Mouse (Mus musculus): Measurements from ENCODE around the gene Jak1. TPM values are rescaled to one million over a fixed set of nuclear protein-coding genes. Genes with fewer than 3 reads are reported as not detected.
A peak's percentile ranks its signal among the peaks of the same experiment; 100 is the strongest.

The Jak1 gene
- polyA plus RNA-seq, 1 experiment: 55.1 TPM

- Histone ChIP-seq H3K4me1 (ENCODE audit: control insufficient read depth, insufficient read depth, low read length) (peaks cover 18% of the 10 kb centered on the region), H3K4me3 (replicated peaks; ENCODE audit: extremely low read depth, low read depth, low read length) (no peak overlapping the region)
- DNase-seq: no peak
- 73% methylated on average over 10 of the region's 10 CpGs for WGBS
- TF ChIP-seq CTCF (IDR thresholded peaks at IDR 0.05; ENCODE audit: insufficient read depth, low read length): no peak
- TF ChIP-seq POLR2A (IDR thresholded peaks at IDR 0.05; ENCODE audit: borderline replicate concordance, extremely low read depth, low read depth, low read length): no peak
Measured at GRCm38 (mm10) chr4:101202626-101203025, 62.5 kb downstream of the Jak1 start.

GRCm38 (mm10) chr4:101199433-101200081 lies 65.5 kb downstream of the Jak1 start:
- WGBS: 88% methylated on average over 8 of the region's 8 CpGs
- TF ChIP-seq POLR2A (IDR thresholded peaks at IDR 0.05; ENCODE audit: borderline replicate concordance, extremely low read depth, low read depth, low read length): no peak
- TF ChIP-seq CTCF (IDR thresholded peaks at IDR 0.05; ENCODE audit: insufficient read depth, low read length): no peak
- no peak for DNase-seq
- no peak overlapping the region for H3K4me3 ChIP-seq (replicated peaks; ENCODE audit: extremely low read depth, low read depth, low read length)
- H3K4me1 ChIP-seq (ENCODE audit: control insufficient read depth, insufficient read depth, low read length): peaks cover 19% of the 10 kb centered on the region

GRCm38 (mm10) chr4:101198333-101198732 lies 66.7 kb downstream of the Jak1 start:
- Histone ChIP-seq H3K4me3 (replicated peaks; ENCODE audit: extremely low read depth, low read depth, low read length) (no peak overlapping the region), H3K4me1 (ENCODE audit: control insufficient read depth, insufficient read depth, low read length) (peaks cover 19% of the 10 kb centered on the region)
- DNase-seq: peak; percentile 46
- WGBS: 5% methylated on average over 2 of the region's 2 CpGs
- TF ChIP-seq POLR2A (IDR thresholded peaks at IDR 0.05; ENCODE audit: borderline replicate concordance, extremely low read depth, low read depth, low read length) (no peak), CTCF (IDR thresholded peaks at IDR 0.05; ENCODE audit: insufficient read depth, low read length) (peak; percentile 59; the same call in 1 of the 2 replicates)

- peaks cover 19% of the 10 kb centered on the region for H3K4me1 ChIP-seq (ENCODE audit: control insufficient read depth, insufficient read depth, low read length)
- TF ChIP-seq POLR2A (IDR thresholded peaks at IDR 0.05; ENCODE audit: borderline replicate concordance, extremely low read depth, low read depth, low read length) (no peak), CTCF (IDR thresholded peaks at IDR 0.05; ENCODE audit: insufficient read depth, low read length) (no peak)
- WGBS: 54% methylated on average over 9 of the region's 9 CpGs
- H3K4me3 ChIP-seq (replicated peaks; ENCODE audit: extremely low read depth, low read depth, low read length): no peak overlapping the region
- DNase-seq: no peak
Measured at GRCm38 (mm10) chr4:101197421-101198170, 67.5 kb downstream of the Jak1 start.

GRCm38 (mm10) chr4:101196407-101196806 lies 68.7 kb downstream of the Jak1 start:
- Histone ChIP-seq H3K4me3 (replicated peaks; ENCODE audit: extremely low read depth, low read depth, low read length) (no peak overlapping the region), H3K4me1 (ENCODE audit: control insufficient read depth, insufficient read depth, low read length) (peaks cover 21% of the 10 kb centered on the region)
- TF ChIP-seq CTCF (IDR thresholded peaks at IDR 0.05; ENCODE audit: insufficient read depth, low read length) (no peak), POLR2A (IDR thresholded peaks at IDR 0.05; ENCODE audit: borderline replicate concordance, extremely low read depth, low read depth, low read length) (no peak)
- WGBS: 27% methylated on average over 2 of the region's 2 CpGs
- no peak for DNase-seq

GRCm38 (mm10) chr4:101194170-101194569 lies 70.9 kb downstream of the Jak1 start:
- peaks cover 18% of the 10 kb centered on the region for H3K4me1 ChIP-seq (ENCODE audit: control insufficient read depth, insufficient read depth, low read length)
- no peak overlapping the region for H3K4me3 ChIP-seq (replicated peaks; ENCODE audit: extremely low read depth, low read depth, low read length)
- 71% methylated on average over 1 of the region's 1 CpGs for WGBS
- no peak for DNase-seq
- TF ChIP-seq POLR2A (IDR thresholded peaks at IDR 0.05; ENCODE audit: borderline replicate concordance, extremely low read depth, low read depth, low read length) (no peak), CTCF (IDR thresholded peaks at IDR 0.05; ENCODE audit: insufficient read depth, low read length) (no peak)

GRCm38 (mm10) chr4:101192241-101192976 lies 72.7 kb downstream of the Jak1 start:
- DNase-seq: no peak
- Histone ChIP-seq H3K4me1 (ENCODE audit: control insufficient read depth, insufficient read depth, low read length) (peaks cover 11% of the 10 kb centered on the region), H3K4me3 (replicated peaks; ENCODE audit: extremely low read depth, low read depth, low read length) (no peak overlapping the region)
- TF ChIP-seq POLR2A (IDR thresholded peaks at IDR 0.05; ENCODE audit: borderline replicate concordance, extremely low read depth, low read depth, low read length) (no peak), CTCF (IDR thresholded peaks at IDR 0.05; ENCODE audit: insufficient read depth, low read length) (no peak)
- 77% methylated on average over 5 of the region's 5 CpGs for WGBS

- Histone ChIP-seq H3K4me1 (ENCODE audit: control insufficient read depth, insufficient read depth, low read length) (peaks cover 20% of the 10 kb centered on the region), H3K4me3 (replicated peaks; ENCODE audit: extremely low read depth, low read depth, low read length) (no peak overlapping the region)
- 87% methylated on average over 4 of the region's 4 CpGs for WGBS
- TF ChIP-seq CTCF (IDR thresholded peaks at IDR 0.05; ENCODE audit: insufficient read depth, low read length) (no peak), POLR2A (IDR thresholded peaks at IDR 0.05; ENCODE audit: borderline replicate concordance, extremely low read depth, low read depth, low read length) (no peak)
- DNase-seq: no peak
Measured at GRCm38 (mm10) chr4:101187381-101187780, 77.7 kb downstream of the Jak1 start.

- 71% methylated on average over 5 of the region's 5 CpGs for WGBS
Measured at GRCm38 (mm10) chr4:101186591-101186990, 78.5 kb downstream of the Jak1 start.

More at GRCm38 (mm10) chr4:101186591-101186990, 78.5 kb downstream of the Jak1 start:
- DNase-seq: no peak
- TF ChIP-seq POLR2A (IDR thresholded peaks at IDR 0.05; ENCODE audit: borderline replicate concordance, extremely low read depth, low read depth, low read length): no peak
- Histone ChIP-seq H3K4me3 (replicated peaks; ENCODE audit: extremely low read depth, low read depth, low read length) (no peak overlapping the region), H3K4me1 (ENCODE audit: control insufficient read depth, insufficient read depth, low read length) (peaks cover 19% of the 10 kb centered on the region)

Data from lung, adult 2 months (tissue).